Mouse (Mus musculus) stomach, embryonic 15.5 days (tissue): ENCODE results near the gene Gm5128. TPM values are rescaled to one million over a fixed set of nuclear protein-coding genes. Genes with fewer than 3 reads are reported as not detected.
"Not testable (repeated sequence)": the region's sequence is repeated elsewhere in the genome, so short reads cannot be mapped to it uniquely, and the experiment has no call there.

Experiments
- ATAC-seq: fragments of 200-750 bp; cut with Nextera tagmentation; 2 replicates; pipeline ENCODE4 v1.8.0; 2017; ENCODE audit warnings: low read depth, moderate number of reproducible peaks, moderate TSS enrichment; ENCODE audit not compliant: insufficient read depth, low FRiP score
- H3K27ac ChIP-seq: fragments of 300-500 bp; sonication (generic); 2 replicates; pipeline ENCODE4 v1.5.1; 2015; ENCODE audit warnings: mild to moderate bottlenecking, inconsistent platforms
- H3K27me3 ChIP-seq: fragments of 300-500 bp; sonication (generic); replicated peaks from 2 replicates; pipeline ENCODE4 v1.6.1; 2015; ENCODE audit warnings: inconsistent platforms
- H3K36me3 ChIP-seq: fragments of 300-500 bp; sonication (generic); 2 replicates; pipeline ENCODE4 v1.6.1; 2015; ENCODE audit warnings: inconsistent platforms
- H3K4me1 ChIP-seq: fragments of 300-500 bp; sonication (generic); 2 replicates; pipeline ENCODE4 v1.6.1; 2015; ENCODE audit warnings: inconsistent platforms
- H3K4me2 ChIP-seq: fragments of 300-500 bp; sonication (generic); 2 replicates; pipeline ENCODE4 v1.6.1; 2015; ENCODE audit warnings: mild to moderate bottlenecking, inconsistent platforms
- H3K4me3 ChIP-seq: fragments of 300-500 bp; sonication (generic); replicated peaks from 2 replicates; pipeline ENCODE4 v1.5.1; 2015; ENCODE audit warnings: inconsistent platforms
- H3K9ac ChIP-seq: fragments of 300-500 bp; sonication (generic); 2 replicates; pipeline ENCODE4 v1.6.1; 2015; ENCODE audit warnings: inconsistent platforms
- H3K9me3 ChIP-seq: fragments of 300-500 bp; sonication (generic); 2 replicates; pipeline ENCODE4 v1.6.1; 2016; ENCODE audit warnings: inconsistent platforms
- WGBS: fragments of 180-500 bp; shearing (Covaris S2); methylation state at CpG from one replicate; pipeline ENCODE4 v1.1.7; 2015; 5-methylcytosine and 5-hydroxymethylcytosine counted together
- polyA plus RNA-seq: library from polyadenylated mRNA; unstranded; fragments of >200 nt; fragmentation: Nextera tagmentation; extraction: Ambion mirVana; gene quantifications from 2 replicates; pipeline ENCODE4 v1.2.1, GENCODE M21; 2015

Gm5128 gene
- not detected in 2 replicates for polyA plus RNA-seq

GRCm38 (mm10) chrX:135372984-135373383, at the start of gene Gm5128:
Gene Gm5128, plus strand, starts transcription at chrX:135373284.
- not testable (repeated sequence) for H3K27me3 ChIP-seq, H3K4me1 ChIP-seq, H3K4me2 ChIP-seq, H3K9me3 ChIP-seq, H3K9ac ChIP-seq, H3K36me3 ChIP-seq, ATAC-seq, H3K4me3 ChIP-seq, H3K27ac ChIP-seq
- WGBS = no CpG with 5 or more reads among the region's 15 CpGs

GRCm38 (mm10) chrX:135360685-135361084, 12.4 kb upstream of the Gm5128 start:
- ATAC-seq = not testable (repeated sequence)

GRCm38 (mm10) chrX:135361943-135362342, 11.1 kb upstream of the Gm5128 start:
- WGBS = no CpG with 5 or more reads among the region's 4 CpGs
- H3K27ac ChIP-seq, H3K4me1 ChIP-seq, H3K4me3 ChIP-seq, ATAC-seq, H3K9me3 ChIP-seq, H3K36me3 ChIP-seq, H3K9ac ChIP-seq, H3K27me3 ChIP-seq, H3K4me2 ChIP-seq: not testable (repeated sequence)

More at GRCm38 (mm10) chrX:135360685-135361084, 12.4 kb upstream of the Gm5128 start:
- not testable (repeated sequence) for H3K4me3 ChIP-seq, H3K36me3 ChIP-seq, H3K9me3 ChIP-seq, H3K4me1 ChIP-seq, H3K27me3 ChIP-seq, H3K27ac ChIP-seq, H3K9ac ChIP-seq, H3K4me2 ChIP-seq
- 29% methylated on average over 3 of the region's 6 CpGs for WGBS

- H3K27ac ChIP-seq, H3K9ac ChIP-seq, H3K4me3 ChIP-seq, H3K36me3 ChIP-seq, H3K4me2 ChIP-seq, ATAC-seq, H3K27me3 ChIP-seq, H3K4me1 ChIP-seq, H3K9me3 ChIP-seq: not testable (repeated sequence)
- no CpG with 5 or more reads among the region's 3 CpGs for WGBS
These were observed 30.5 kb downstream of the Gm5128 start for GRCm38 (mm10) chrX:135403578-135403977.

GRCm38 (mm10) chrX:135421203-135421602, 48.1 kb downstream of the Gm5128 start:
- not testable (repeated sequence) for H3K9me3 ChIP-seq, H3K27ac ChIP-seq, H3K4me3 ChIP-seq, H3K4me1 ChIP-seq, ATAC-seq, H3K9ac ChIP-seq, H3K27me3 ChIP-seq, H3K4me2 ChIP-seq, H3K36me3 ChIP-seq
- WGBS = 37% methylated on average over 4 of the region's 7 CpGs

GRCm38 (mm10) chrX:135421824-135422223, 48.7 kb downstream of the Gm5128 start:
- ATAC-seq, H3K4me3 ChIP-seq, H3K9me3 ChIP-seq, H3K4me1 ChIP-seq, H3K36me3 ChIP-seq, H3K4me2 ChIP-seq, H3K27ac ChIP-seq, H3K27me3 ChIP-seq, H3K9ac ChIP-seq: not testable (repeated sequence)

- not testable (repeated sequence) for ATAC-seq, H3K27ac ChIP-seq, H3K36me3 ChIP-seq, H3K4me3 ChIP-seq, H3K9me3 ChIP-seq, H3K4me2 ChIP-seq, H3K9ac ChIP-seq, H3K27me3 ChIP-seq, H3K4me1 ChIP-seq
- no CpG with 5 or more reads among the region's 4 CpGs for WGBS
These were observed 49.4 kb downstream of the Gm5128 start for GRCm38 (mm10) chrX:135422473-135422872.

Other genes starting within 250 kb of the Gm5128 start
- gene Gm15023, start 195.7 kb upstream of the Gm5128 start, polyA plus RNA-seq = not detected in 2 replicates
- gene Tceal6, start 162.6 kb upstream of the Gm5128 start, polyA plus RNA-seq = 0.90 and 1.3 TPM in 2 replicates
- gene Pramel3, start 71.0 kb upstream of the Gm5128 start, polyA plus RNA-seq = not detected in 2 replicates
- not detected in 2 replicates for gene Gm7903, start 60.6 kb downstream of the Gm5128 start, polyA plus RNA-seq
- not detected in 2 replicates for gene AV320801, start 121.3 kb downstream of the Gm5128 start, polyA plus RNA-seq
- gene Nxf7, start 225.5 kb downstream of the Gm5128 start, polyA plus RNA-seq = 0.19 TPM in 1 of 2 replicates, not detected in the other